Mouse (Mus musculus) limb, embryonic 15.5 days (tissue): ENCODE results near the gene Aldh1a3. TPM values are rescaled to one million over a fixed set of nuclear protein-coding genes. Genes with fewer than 3 reads are reported as not detected.

Source experiments
- ATAC-seq: fragments of 200-750 bp; cut with Nextera tagmentation; 2 replicates; pipeline ENCODE4 v1.8.0; 2017; ENCODE audit warnings: low read depth, moderate TSS enrichment; ENCODE audit not compliant: insufficient number of reproducible peaks, low FRiP score, low TSS enrichment
- H3K27ac ChIP-seq: fragments of 300-500 bp; sonication (generic); 2 replicates; pipeline ENCODE4 v1.5.1; 2015; ENCODE audit warnings: moderate library complexity, mild to moderate bottlenecking, inconsistent platforms
- H3K27me3 ChIP-seq: fragments of 300-500 bp; sonication (generic); 2 replicates; pipeline ENCODE4 v1.6.1; 2015; ENCODE audit warnings: inconsistent platforms
- H3K36me3 ChIP-seq: fragments of 300-500 bp; sonication (generic); 2 replicates; pipeline ENCODE4 v1.6.1; 2015; ENCODE audit warnings: inconsistent platforms
- H3K4me1 ChIP-seq: fragments of 300-500 bp; sonication (generic); 2 replicates; pipeline ENCODE4 v1.6.1; 2015; ENCODE audit warnings: inconsistent platforms
- H3K4me2 ChIP-seq: fragments of 300-500 bp; sonication (generic); 2 replicates; pipeline ENCODE4 v1.6.1; 2015; ENCODE audit warnings: mild to moderate bottlenecking, inconsistent platforms
- H3K4me3 ChIP-seq: fragments of 300-500 bp; sonication (generic); 2 replicates; pipeline ENCODE4 v1.5.1; 2015; ENCODE audit warnings: mild to moderate bottlenecking, inconsistent platforms
- H3K9ac ChIP-seq: fragments of 300-500 bp; sonication (generic); 2 replicates; pipeline ENCODE4 v1.6.1; 2015; ENCODE audit warnings: inconsistent platforms
- H3K9me3 ChIP-seq: fragments of 300-500 bp; sonication (generic); 2 replicates; pipeline ENCODE4 v1.6.1; 2016; ENCODE audit warnings: inconsistent platforms
- WGBS: fragments of 180-500 bp; shearing (Covaris S2); methylation state at CpG from one replicate; pipeline ENCODE4 v1.1.7; 2015; 5-methylcytosine and 5-hydroxymethylcytosine counted together
- polyA plus RNA-seq: library from polyadenylated mRNA; unstranded; fragments of >200 nt; fragmentation: Nextera tagmentation; extraction: Ambion mirVana; gene quantifications from 2 replicates; pipeline ENCODE4 v1.2.1, GENCODE M21; 2015

Aldh1a3 gene
- polyA plus RNA-seq, 1 experiment from 2014 or later = 9.4 TPM

DNA sequence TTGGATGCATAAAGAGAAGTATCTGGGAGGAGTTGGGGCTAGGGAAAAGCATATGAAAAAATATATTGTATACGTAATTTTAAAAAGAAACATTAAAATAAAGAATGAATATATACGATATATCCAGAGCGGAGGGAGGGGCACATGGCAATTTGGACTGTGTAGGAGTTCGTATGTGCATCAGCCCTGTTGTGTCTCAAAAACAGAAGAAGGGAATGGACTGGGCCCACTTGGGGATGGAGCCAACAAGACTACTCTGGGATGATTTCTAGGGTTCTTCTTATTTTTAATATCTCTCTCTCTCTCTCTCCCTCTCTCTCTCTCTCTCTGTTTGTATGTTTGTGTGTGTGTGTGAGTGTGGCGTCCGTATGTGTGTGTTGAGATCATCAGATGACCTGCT, 40.9 kb downstream of the Aldh1a3 start:
- H3K36me3 ChIP-seq = no peaks in the 10 kb centered on the region
- no peak overlapping the region for H3K27ac ChIP-seq
- peaks cover 21% of the 10 kb centered on the region for H3K4me1 ChIP-seq
- H3K9me3 ChIP-seq = no peaks in the 10 kb centered on the region
- no peaks in the 10 kb centered on the region for H3K27me3 ChIP-seq
- no peak for ATAC-seq
- no peak overlapping the region for H3K4me3 ChIP-seq
- 93% methylated on average over 6 of the region's 6 CpGs for WGBS
- H3K4me2 ChIP-seq = no peak overlapping the region
- no peak overlapping the region for H3K9ac ChIP-seq

DNA sequence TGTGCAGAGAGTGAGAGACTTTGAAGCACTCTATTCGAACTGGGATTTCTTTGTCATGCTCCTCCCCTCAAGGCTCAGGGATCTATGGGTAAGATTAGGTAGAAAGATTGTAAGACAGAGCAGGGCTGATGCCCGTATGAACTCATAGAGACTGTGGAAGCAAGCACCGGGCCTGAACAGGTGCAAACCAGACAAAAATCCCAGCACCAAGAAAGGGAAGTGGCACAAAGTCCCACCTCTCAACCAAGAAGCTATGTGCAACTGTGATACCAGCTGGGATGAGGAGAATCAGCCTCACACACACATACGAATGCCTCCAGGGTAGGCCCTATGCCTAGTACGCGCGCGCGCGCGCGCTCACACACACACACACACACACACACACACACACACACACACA, 41.5 kb downstream of the Aldh1a3 start:
- Histone ChIP-seq H3K9ac (no peak overlapping the region), H3K4me1 (peaks cover 21% of the 10 kb centered on the region), H3K9me3 (no peaks in the 10 kb centered on the region), H3K27ac (no peak overlapping the region), H3K36me3 (peaks cover under 1% of the 10 kb centered on the region; the same call in 1 of the 2 replicates), H3K4me2 (no peak overlapping the region), H3K4me3 (no peak overlapping the region), H3K27me3 (no peaks in the 10 kb centered on the region)
- ATAC-seq = no peak
- 93% methylated on average over 12 of the region's 12 CpGs for WGBS

DNA sequence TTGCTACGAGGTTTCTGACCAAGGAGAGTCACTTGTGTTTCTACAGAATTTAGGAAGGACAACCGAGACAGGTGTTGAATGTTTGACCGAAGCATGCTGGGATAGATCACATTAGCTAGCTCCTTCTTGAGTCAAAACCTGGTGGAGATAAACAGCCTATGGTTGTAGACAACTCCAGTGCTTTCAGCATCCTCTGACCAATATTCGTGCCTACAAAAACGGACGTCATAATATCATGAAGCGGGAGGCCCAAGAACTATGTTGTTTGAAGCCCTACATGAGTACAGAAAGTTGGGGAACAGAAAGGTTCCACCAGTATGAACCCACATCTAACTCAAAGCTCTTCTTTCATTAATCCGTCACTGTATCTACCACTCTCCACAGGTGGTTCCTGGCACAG, 42.4 kb downstream of the Aldh1a3 start:
- 89% methylated on average over 8 of the region's 8 CpGs for WGBS
- H3K36me3 ChIP-seq = peaks cover 6% of the 10 kb centered on the region; the same call in 1 of the 2 replicates
- no peak for ATAC-seq

DNA sequence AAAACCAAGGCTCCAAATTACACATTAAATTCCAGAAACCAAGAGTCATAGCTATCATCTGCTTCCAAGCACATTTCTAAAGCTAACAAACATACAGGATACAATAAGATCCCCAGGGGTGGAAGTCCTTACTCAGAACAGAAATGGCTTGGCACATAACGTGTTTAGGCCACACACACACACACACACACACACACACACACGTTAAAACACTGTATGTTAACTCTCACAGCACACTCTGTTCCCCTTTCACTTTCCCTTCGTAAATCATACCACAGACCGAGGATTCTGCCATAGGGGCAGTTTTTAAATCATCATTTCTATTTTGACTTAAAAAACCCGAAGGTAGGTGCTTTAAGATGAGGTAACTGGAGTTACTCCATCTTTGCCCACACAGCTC, 43.1 kb downstream of the Aldh1a3 start:
- no peak for ATAC-seq
- H3K27ac ChIP-seq = no peak overlapping the region; the same call in none of the 2 replicates
- no peaks in the 10 kb centered on the region for H3K27me3 ChIP-seq
- H3K9me3 ChIP-seq = no peaks in the 10 kb centered on the region
- WGBS = 38% methylated on average over 5 of the region's 5 CpGs
- no peak overlapping the region for H3K4me3 ChIP-seq
- H3K4me2 ChIP-seq = no peak overlapping the region
- H3K4me1 ChIP-seq = peaks cover 21% of the 10 kb centered on the region
- H3K9ac ChIP-seq = no peak overlapping the region
- H3K36me3 ChIP-seq = peaks cover 6% of the 10 kb centered on the region; the same call in 1 of the 2 replicates

More for the DNA sequence above, 42.4 kb downstream of the Aldh1a3 start:
- H3K4me2 ChIP-seq = no peak overlapping the region
- H3K9ac ChIP-seq = no peak overlapping the region
- H3K27me3 ChIP-seq = no peaks in the 10 kb centered on the region
- no peaks in the 10 kb centered on the region for H3K9me3 ChIP-seq
- peaks cover 21% of the 10 kb centered on the region for H3K4me1 ChIP-seq
- no peak overlapping the region for H3K4me3 ChIP-seq
- H3K27ac ChIP-seq = no peak overlapping the region

DNA sequence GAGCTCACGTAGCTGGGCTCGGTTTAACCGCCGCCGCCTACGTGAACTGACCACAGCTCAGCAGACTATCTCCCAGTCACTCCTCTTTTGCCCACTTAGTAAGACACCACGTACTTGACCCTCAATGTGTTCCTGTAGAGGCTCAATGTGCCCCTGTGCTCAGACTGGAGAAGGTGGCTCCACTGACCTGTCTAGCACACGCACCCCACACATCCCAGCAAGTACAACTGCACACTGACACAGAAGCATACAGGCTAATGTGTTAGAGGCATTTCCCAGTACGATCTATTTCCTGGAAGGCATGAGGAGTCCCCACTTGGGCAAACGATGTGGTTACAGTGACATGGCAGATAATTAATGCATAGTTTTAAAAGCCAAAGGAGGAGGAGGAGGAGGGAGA, 50.8 kb downstream of the Aldh1a3 start:
- Histone ChIP-seq H3K36me3 (peaks cover 9% of the 10 kb centered on the region; the same call in 1 of the 2 replicates), H3K9me3 (no peaks in the 10 kb centered on the region), H3K9ac (no peak overlapping the region), H3K4me1 (0 out of 2 replicates have a peak, but pooled peaks cover 8% of the 10 kb centered on the region), H3K27me3 (no peaks in the 10 kb centered on the region), H3K4me3 (no peak overlapping the region), H3K27ac (no peak overlapping the region; the same call in 1 of the 2 replicates), H3K4me2 (no peak overlapping the region)
- ATAC-seq = no peak
- 70% methylated on average over 10 of the region's 10 CpGs for WGBS

DNA sequence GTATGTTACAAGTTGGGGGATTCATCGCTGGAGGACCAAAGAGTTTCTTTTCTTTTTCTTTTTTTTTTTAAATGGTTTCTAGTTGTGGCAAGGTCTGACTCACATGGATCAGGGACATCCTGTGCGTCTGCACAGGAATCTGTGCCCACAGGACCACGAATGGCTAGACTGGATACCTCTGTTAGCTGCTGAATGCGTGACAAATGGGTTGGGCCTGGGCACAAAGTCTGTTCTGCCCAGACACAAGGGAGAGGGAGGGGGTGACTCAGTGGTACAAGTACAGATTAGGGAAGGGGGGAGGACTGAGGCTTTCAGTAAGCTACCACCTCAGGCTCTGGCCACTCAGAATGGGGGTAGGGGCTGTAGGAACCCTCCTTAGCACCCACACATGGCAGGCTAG, 51.6 kb downstream of the Aldh1a3 start:
- H3K4me1 ChIP-seq = peaks cover 8% of the 10 kb centered on the region; the same call in 1 of the 2 replicates
- no peak overlapping the region for H3K4me3 ChIP-seq
- H3K27ac ChIP-seq = no peak overlapping the region
- H3K36me3 ChIP-seq = peaks cover 8% of the 10 kb centered on the region; the same call in 1 of the 2 replicates
- 76% methylated on average over 4 of the region's 4 CpGs for WGBS
- no peak for ATAC-seq
- H3K4me2 ChIP-seq = no peak overlapping the region
- no peaks in the 10 kb centered on the region for H3K9me3 ChIP-seq
- H3K27me3 ChIP-seq = no peaks in the 10 kb centered on the region
- no peak overlapping the region for H3K9ac ChIP-seq

DNA sequence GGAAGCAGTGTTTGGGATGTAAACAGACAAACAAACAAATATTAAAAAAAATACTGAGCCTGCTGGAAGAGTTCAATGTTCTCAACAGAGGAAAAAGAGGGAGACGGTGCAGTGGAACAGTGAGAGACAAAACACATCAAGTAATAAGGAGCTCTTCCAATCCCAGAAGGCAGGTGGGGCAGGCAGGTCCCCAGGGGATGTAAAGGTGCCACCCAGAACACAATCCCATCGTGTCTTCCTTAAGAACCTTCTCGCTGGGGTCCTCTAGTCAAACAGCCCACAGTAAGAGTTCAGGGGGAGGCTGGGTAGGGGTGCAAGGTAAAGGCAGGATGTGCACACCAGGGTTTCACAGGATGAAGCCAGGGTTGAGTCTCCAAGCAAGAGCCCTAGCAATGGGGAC, 53.9 kb downstream of the Aldh1a3 start:
- H3K4me2 ChIP-seq = no peak overlapping the region
- H3K4me1 ChIP-seq = peaks cover 19% of the 10 kb centered on the region; the same call in 1 of the 2 replicates
- 0 out of 2 replicates have a peak, but pooled peaks cover 4% of the 10 kb centered on the region for H3K36me3 ChIP-seq
- no peak overlapping the region for H3K4me3 ChIP-seq
- no peak overlapping the region for H3K9ac ChIP-seq
- no peak overlapping the region for H3K27ac ChIP-seq
- H3K27me3 ChIP-seq = no peaks in the 10 kb centered on the region
- no peaks in the 10 kb centered on the region for H3K9me3 ChIP-seq
- no peak for ATAC-seq
- WGBS = 84% methylated on average over 3 of the region's 3 CpGs

DNA sequence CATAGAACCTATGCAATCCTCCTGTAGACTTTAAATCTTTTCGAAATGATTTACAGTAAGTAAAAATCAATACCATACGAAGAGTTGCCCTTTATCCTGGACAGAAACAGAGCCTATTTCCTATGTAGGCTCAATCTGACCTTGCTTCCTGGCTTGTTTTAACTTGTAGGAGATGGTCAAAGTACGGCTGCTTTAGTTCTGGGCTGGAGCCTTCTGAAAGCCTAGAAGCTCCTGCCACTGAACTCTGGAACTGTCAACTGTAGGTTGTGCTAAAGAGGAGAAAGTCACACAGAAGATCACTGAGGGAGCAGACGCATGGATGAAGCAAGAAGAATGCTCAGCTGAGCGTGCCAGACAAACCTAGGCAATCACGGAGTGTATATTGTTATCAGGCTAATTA, 56.3 kb downstream of the Aldh1a3 start:
- no peak for ATAC-seq
- Histone ChIP-seq H3K9ac (no peak overlapping the region), H3K27me3 (no peaks in the 10 kb centered on the region), H3K36me3 (0 out of 2 replicates have a peak, but pooled peaks cover 4% of the 10 kb centered on the region), H3K27ac (no peak overlapping the region), H3K4me2 (no peak overlapping the region), H3K9me3 (no peaks in the 10 kb centered on the region), H3K4me1 (peaks cover 13% of the 10 kb centered on the region; the same call in 1 of the 2 replicates), H3K4me3 (no peak overlapping the region)
- 82% methylated on average over 6 of the region's 6 CpGs for WGBS

DNA sequence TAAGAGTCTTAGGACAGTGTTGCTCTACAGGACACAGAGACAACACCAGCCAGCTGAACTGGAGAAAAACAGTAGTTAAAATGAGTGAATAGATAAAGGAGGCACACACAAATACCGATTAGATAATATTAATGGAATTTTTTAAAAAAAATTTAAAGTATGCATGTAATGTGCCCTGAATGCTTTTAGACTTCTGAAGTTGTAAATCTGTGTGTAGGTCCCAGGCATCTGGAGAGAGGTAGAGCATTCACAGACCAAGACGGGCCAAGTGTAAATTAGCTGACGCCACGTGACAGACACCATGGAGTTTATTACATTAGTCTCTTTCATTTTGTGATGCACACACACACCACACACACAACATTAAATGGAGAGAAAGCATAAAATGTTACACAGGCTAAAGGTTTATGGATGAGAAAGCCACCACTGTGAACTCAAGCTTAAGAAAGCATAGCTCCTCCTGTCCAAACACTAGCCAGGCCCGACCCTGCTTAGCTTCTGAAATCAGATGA, 57.3 kb downstream of the Aldh1a3 start:
- Histone ChIP-seq H3K36me3 (0 out of 2 replicates have a peak, but pooled peaks cover 4% of the 10 kb centered on the region), H3K9ac (no peak overlapping the region), H3K27ac (peak overlapping the region; percentile 64; the same call in 1 of the 2 replicates), H3K4me1 (peaks cover 14% of the 10 kb centered on the region; the same call in 1 of the 2 replicates), H3K9me3 (no peaks in the 10 kb centered on the region), H3K4me2 (no peak overlapping the region), H3K4me3 (no peak overlapping the region), H3K27me3 (no peaks in the 10 kb centered on the region)
- WGBS = 36% methylated on average over 5 of the region's 5 CpGs
- no peak for ATAC-seq

DNA sequence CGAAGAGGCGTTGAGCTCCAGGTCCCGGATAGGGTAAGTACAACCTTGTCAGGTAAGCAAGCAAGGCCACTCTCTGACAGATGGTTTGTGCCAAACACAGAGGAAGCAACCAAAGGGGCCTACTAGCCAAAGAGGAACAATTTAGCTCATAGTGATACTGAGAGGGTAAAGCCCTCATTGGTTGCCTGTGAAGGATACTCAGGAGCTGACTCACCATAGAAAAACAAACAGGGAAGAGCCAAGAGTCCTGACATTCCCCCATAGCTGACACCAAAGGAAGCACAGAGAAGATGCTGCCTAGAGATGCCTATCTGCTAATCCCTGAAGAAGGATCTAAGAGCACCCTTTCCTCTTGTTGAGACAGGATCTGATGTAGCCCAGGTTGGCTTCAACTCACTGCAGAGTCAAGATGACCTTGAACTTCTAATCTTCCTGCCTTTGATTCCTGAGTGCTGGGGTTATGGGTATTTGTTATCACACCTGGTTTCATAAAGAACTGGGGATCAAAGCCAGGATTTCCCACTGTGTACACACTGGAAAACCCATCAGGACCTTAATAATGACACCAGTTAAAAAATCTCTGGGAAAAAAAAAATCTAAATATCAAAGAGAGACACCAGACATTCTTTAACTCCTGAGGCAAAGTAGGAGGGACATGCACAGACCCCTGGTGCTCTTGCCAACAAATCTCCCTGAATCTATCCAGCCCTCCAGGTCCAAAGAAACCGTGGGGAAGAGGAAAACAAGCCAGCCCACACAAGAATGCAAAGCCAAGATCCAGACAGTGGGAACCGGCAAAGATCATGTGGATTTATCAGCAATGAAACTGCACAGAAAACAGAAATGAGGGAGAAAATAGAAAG, 58.0 kb downstream of the Aldh1a3 start:
- Histone ChIP-seq H3K9ac (no peak overlapping the region), H3K27ac (0 out of 2 replicates have a peak overlapping the region, but pooled peaks have one; percentile 64), H3K4me1 (peaks cover 14% of the 10 kb centered on the region; the same call in 1 of the 2 replicates), H3K4me2 (no peak overlapping the region), H3K27me3 (no peaks in the 10 kb centered on the region), H3K9me3 (no peaks in the 10 kb centered on the region), H3K36me3 (0 out of 2 replicates have a peak, but pooled peaks cover 4% of the 10 kb centered on the region), H3K4me3 (no peak overlapping the region)
- ATAC-seq = no peak
- WGBS = 63% methylated on average over 5 of the region's 5 CpGs

DNA sequence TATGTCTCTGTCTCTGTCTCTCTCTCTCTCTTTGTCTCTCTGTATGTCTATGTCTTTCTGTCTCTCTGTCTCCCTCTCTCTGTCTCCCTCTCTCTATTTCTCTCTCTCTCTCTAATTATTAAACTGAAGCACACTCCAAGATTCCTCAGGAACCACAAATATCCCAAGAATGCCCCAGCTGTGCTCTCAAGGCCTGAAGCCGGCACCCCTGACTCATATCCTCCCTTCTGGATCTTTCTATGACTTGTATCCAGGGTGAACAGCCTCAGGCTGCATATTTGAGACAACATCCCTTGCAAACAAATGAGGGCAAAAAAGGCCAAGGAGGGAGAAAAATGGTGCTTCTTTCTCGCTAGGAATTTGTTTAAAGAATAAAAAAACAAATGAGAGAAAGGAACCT, 61.4 kb downstream of the Aldh1a3 start, which contains the start of gene Gm10974:
TSS of gene Gm10974 (plus strand) at position 2 of the 400 bp plus-strand sequence.
- Histone ChIP-seq H3K4me3 (no peak within 1 kb of the TSS), H3K27ac (peak within 1 kb of the TSS; percentile 11; the same call in 1 of the 2 replicates), H3K9ac (no peak within 1 kb of the TSS), H3K27me3 (no peaks in the 10 kb centered on the region), H3K4me2 (no peak within 1 kb of the TSS), H3K9me3 (no peaks in the 10 kb centered on the region), H3K4me1 (peaks cover 14% of the 10 kb centered on the region; the same call in 1 of the 2 replicates), H3K36me3 (peaks cover 6% of the 10 kb centered on the region; the same call in 1 of the 2 replicates)
- WGBS = 34% methylated on average over 2 of the region's 2 CpGs
- no peak for ATAC-seq

DNA sequence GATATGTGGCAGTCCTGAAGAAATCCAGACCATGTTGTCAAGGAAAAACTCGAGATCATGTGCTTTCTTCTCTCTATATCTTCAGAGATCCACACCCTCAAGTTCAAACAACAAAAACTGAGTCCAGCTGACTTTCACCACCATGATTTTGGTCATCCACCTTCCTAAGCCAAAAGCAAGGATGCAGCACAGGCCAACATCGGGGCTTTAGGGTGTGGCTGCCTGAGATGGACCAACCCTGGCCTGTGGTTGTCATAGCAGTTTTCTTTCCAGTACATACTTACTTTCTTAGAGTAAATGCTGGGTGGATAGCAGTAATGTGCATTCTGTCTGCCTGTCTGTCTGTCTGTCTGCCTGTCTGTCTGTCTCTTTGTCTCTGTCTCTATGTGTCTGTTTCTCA, 61.9 kb downstream of the Aldh1a3 start:
- no peak for ATAC-seq
- Histone ChIP-seq H3K4me1 (peaks cover 14% of the 10 kb centered on the region; the same call in 1 of the 2 replicates), H3K9me3 (no peaks in the 10 kb centered on the region), H3K4me3 (no peak overlapping the region), H3K36me3 (peaks cover 8% of the 10 kb centered on the region), H3K27ac (peak overlapping the region; percentile 11; the same call in 1 of the 2 replicates), H3K27me3 (no peaks in the 10 kb centered on the region), H3K9ac (no peak overlapping the region), H3K4me2 (no peak overlapping the region)
- 71% methylated on average over 2 of the region's 2 CpGs for WGBS
